Mouse (Mus musculus): ENCODE results near the gene Eppin. TPM values are rescaled to one million over a fixed set of nuclear protein-coding genes. Genes with fewer than 3 reads are reported as not detected.

Gene Eppin
- total RNA-seq, 2 experiments from 2014 or later: not detected

- no peak for DNase-seq
- Histone ChIP-seq H3K4me3 (no peak overlapping the region), H3K27ac (no peak overlapping the region)
- intact Hi-C loops (cut with DNase I): no loop called here
- TF ChIP-seq CTCF (IDR thresholded peaks at IDR 0.05): no peak
Observed at GRCm38 (mm10) chr2:164550895-164551269, 42.5 kb downstream of the Eppin start.

GRCm38 (mm10) chr2:164549963-164550894, 43.2 kb downstream of the Eppin start:
- no peak for TF ChIP-seq CTCF (IDR thresholded peaks at IDR 0.05)
- Histone ChIP-seq H3K27ac (no peak overlapping the region), H3K4me3 (no peak overlapping the region)
- intact Hi-C loops (cut with DNase I): no loop called here
- DNase-seq: no peak

- TF ChIP-seq CTCF (IDR thresholded peaks at IDR 0.05): no peak
- intact Hi-C loops (cut with DNase I): no loop called here
- DNase-seq: no peak
- Histone ChIP-seq H3K27ac (no peak overlapping the region), H3K4me3 (no peak overlapping the region)
Observed at GRCm38 (mm10) chr2:164549338-164549737, 44.1 kb downstream of the Eppin start.

GRCm38 (mm10) chr2:164544454-164545097, 48.8 kb downstream of the Eppin start:
- no peak for TF ChIP-seq CTCF (IDR thresholded peaks at IDR 0.05)
- intact Hi-C loops (cut with DNase I): no loop called here
- Histone ChIP-seq H3K27ac (no peak overlapping the region), H3K4me3 (no peak overlapping the region)
- DNase-seq: no peak

- intact Hi-C loops (cut with DNase I): no loop called here
Observed at GRCm38 (mm10) chr2:164543745-164544144, 49.6 kb downstream of the Eppin start.

GRCm38 (mm10) chr2:164542598-164542997, 50.8 kb downstream of the Eppin start:
- DNase-seq: no peak
- no peak overlapping the region for H3K4me3 ChIP-seq
- no peak overlapping the region for H3K27ac ChIP-seq
- TF ChIP-seq CTCF (IDR thresholded peaks at IDR 0.05): no peak
- intact Hi-C loops (cut with DNase I): no loop called here

More at GRCm38 (mm10) chr2:164543745-164544144, 49.6 kb downstream of the Eppin start:
- no peak for TF ChIP-seq CTCF (IDR thresholded peaks at IDR 0.05)
- DNase-seq: no peak
- H3K4me3 ChIP-seq: no peak overlapping the region
- no peak overlapping the region for H3K27ac ChIP-seq

- intact Hi-C loops (cut with DNase I): no loop called here
- no peak for DNase-seq
- Histone ChIP-seq H3K27ac (no peak overlapping the region), H3K4me3 (no peak overlapping the region)
- TF ChIP-seq CTCF (IDR thresholded peaks at IDR 0.05): no peak
Observed at GRCm38 (mm10) chr2:164542132-164542531, 51.3 kb downstream of the Eppin start.

GRCm38 (mm10) chr2:164540652-164541427, 52.6 kb downstream of the Eppin start:
- TF ChIP-seq CTCF (IDR thresholded peaks at IDR 0.05): no peak
- H3K27ac ChIP-seq: no peak overlapping the region
- no peak for DNase-seq
- H3K4me3 ChIP-seq: no peak overlapping the region
- intact Hi-C loops (cut with DNase I): no loop called here

Other genes starting within 250 kb of the Eppin start
- under 1 TPM in 1 of 2 experiments, not detected in 1; 0.45 TPM for gene Slpi, start 204.5 kb downstream of the Eppin start, total RNA-seq (2021)
- not detected for gene Rbpjl, start 190.5 kb downstream of the Eppin start, total RNA-seq (2021)
- 1 to 10 TPM in 1 of 2 experiments, under 1 TPM in 1; 0.56 to 1.7 TPM for gene Matn4, start 188.4 kb downstream of the Eppin start, total RNA-seq (2021)
- gene Sdc4, start 149.7 kb downstream of the Eppin start, total RNA-seq (2021): 10 to 100 TPM; 39.8 to 95.4 TPM
- gene Sys1, start 136.6 kb downstream of the Eppin start, total RNA-seq (2021): 10 to 100 TPM; 21.7 to 24.7 TPM
- 1 to 10 TPM; 7.6 to 9.4 TPM for gene Gm20458, start 132.6 kb downstream of the Eppin start, total RNA-seq (2021)
- gene Trp53tg5, start 119.9 kb downstream of the Eppin start, total RNA-seq (2021): not detected
- 10 to 100 TPM; 12.9 to 25.5 TPM for gene Dbndd2, start 107.5 kb downstream of the Eppin start, total RNA-seq (2021)
- gene Pigt, start 96.1 kb downstream of the Eppin start, total RNA-seq (2021): 10 to 100 TPM; 27.2 to 33.5 TPM
- not detected for gene Wfdc2, start 31.2 kb downstream of the Eppin start, total RNA-seq (2021)
- not detected for gene Spint3, start 20.1 kb downstream of the Eppin start, total RNA-seq (2021)
- not detected for gene Wfdc6a, start 8.1 kb downstream of the Eppin start, total RNA-seq (2021)
- not detected for gene Wfdc6b, start 19.9 kb upstream of the Eppin start, total RNA-seq (2021)
- not detected for gene Wfdc8, start 20.0 kb upstream of the Eppin start, total RNA-seq (2021)
- gene Wfdc16, start 45.2 kb upstream of the Eppin start, total RNA-seq (2021): not detected
- gene Wfdc10, start 62.5 kb upstream of the Eppin start, total RNA-seq (2021): not detected
- not detected for gene Wfdc9, start 63.0 kb upstream of the Eppin start, total RNA-seq (2021)
- not detected for gene Wfdc11, start 80.5 kb upstream of the Eppin start, total RNA-seq (2021)
- not detected for gene Wfdc13, start 91.5 kb upstream of the Eppin start, total RNA-seq (2021)
- gene Spint4, start 104.9 kb upstream of the Eppin start, total RNA-seq (2021): not detected
- gene Spint5, start 121.7 kb upstream of the Eppin start, total RNA-seq (2021): not detected
- gene Wfdc3, start 152.3 kb upstream of the Eppin start, total RNA-seq (2021): not detected
- 10 to 100 TPM; 18.5 to 19.4 TPM for gene Dnttip1, start 152.4 kb upstream of the Eppin start, total RNA-seq (2021)
- gene Ube2c, start 176.3 kb upstream of the Eppin start, total RNA-seq (2021): under 1 TPM; 0.20 to 0.33 TPM
- gene Tnnc2, start 186.4 kb upstream of the Eppin start, total RNA-seq (2021): over 10,000 TPM; 14,820 to 17,621 TPM
- 10 to 100 TPM; 20.6 to 25.6 TPM for gene Snx21, start 192.2 kb upstream of the Eppin start, total RNA-seq (2021)
- 1 to 10 TPM; 7.9 to 8.6 TPM for gene Acot8, start 211.3 kb upstream of the Eppin start, total RNA-seq (2021)
- 1 to 10 TPM; 1.2 to 1.4 TPM for gene Zswim3, start 211.5 kb upstream of the Eppin start, total RNA-seq (2021)
- gene Zswim1, start 229.1 kb upstream of the Eppin start, total RNA-seq (2021): 1 to 10 TPM; 4.6 to 4.9 TPM
- under 1 TPM in 1 of 2 experiments, not detected in 1; 0.84 TPM for gene Spata25, start 234.9 kb upstream of the Eppin start, total RNA-seq (2021)
- 10 to 100 TPM; 50.2 to 58.1 TPM for gene Ctsa, start 239.3 kb upstream of the Eppin start, total RNA-seq (2021)
- 10 to 100 TPM; 31.1 to 37.0 TPM for gene Neurl2, start 239.9 kb upstream of the Eppin start, total RNA-seq (2021)

All from gastrocnemius, adult 2 months (tissue).